Mouse (Mus musculus): ENCODE measurements around the gene Acsl5. TPM values are rescaled to one million over a fixed set of nuclear protein-coding genes. Genes with fewer than 3 reads are reported as not detected.

Gene Acsl5
- total and polyA plus RNA-seq, 3 experiments, result 21.8 to 111 (median 30.1) TPM

DNA sequence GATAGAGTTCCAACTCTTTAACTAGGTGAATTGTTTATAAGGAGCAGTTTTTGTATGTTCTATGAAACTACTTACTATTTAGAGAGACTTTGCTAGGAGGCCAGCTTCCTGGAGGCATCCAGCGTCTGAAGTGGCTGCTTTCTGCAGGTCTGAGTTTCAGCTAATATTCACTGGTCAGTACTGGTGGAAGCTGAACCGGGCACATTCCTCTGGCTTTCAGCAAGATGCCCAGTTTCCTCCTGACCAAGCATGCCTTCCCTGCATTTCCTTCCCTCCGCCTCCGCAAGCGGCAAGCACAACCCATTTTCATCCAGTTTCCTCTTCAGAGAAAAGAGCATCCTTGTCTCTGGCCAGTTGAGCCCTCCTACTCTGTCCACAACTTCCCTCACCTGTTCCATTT, 17.3 kb downstream of the Acsl5 start:
- ATAC-seq (ENCODE audit: extremely low read depth, insufficient number of reproducible peaks, low FRiP score, poor library complexity, severe bottlenecking), result no peak
- no peak for DNase-seq (ENCODE audit: low spot score)
- H3K4me3 ChIP-seq (ENCODE audit: low read depth, low read length), result no peak overlapping the region
- TF ChIP-seq POLR2AphosphoS5 (IDR thresholded peaks at IDR 0.05; ENCODE audit: insufficient replicate concordance, low read depth, low read length) (no peak), GATA1 (IDR thresholded peaks at IDR 0.05; ENCODE audit: borderline replicate concordance, low read length) (no peak), GATA2 (IDR thresholded peaks at IDR 0.05; ENCODE audit: borderline replicate concordance, low read depth, low read length) (no peak), CTCF (IDR thresholded peaks at IDR 0.05; ENCODE audit: low read depth, low read length) (no peak), TAL1 (conservative IDR thresholded peaks at IDR 0.05; ENCODE audit: low read depth, low read length) (no peak)
- H3K9me3 ChIP-seq (replicated peaks), result no peaks in the 10 kb centered on the region
- H3K4me1 ChIP-seq (ENCODE audit: insufficient read depth, low read depth, low read length), result peaks cover 17% of the 10 kb centered on the region
- peaks cover 89% of the 10 kb centered on the region for H3K36me3 ChIP-seq (replicated peaks)
- no peaks in the 10 kb centered on the region for H3K27me3 ChIP-seq (ENCODE audit: insufficient read depth, low read length)

DNA sequence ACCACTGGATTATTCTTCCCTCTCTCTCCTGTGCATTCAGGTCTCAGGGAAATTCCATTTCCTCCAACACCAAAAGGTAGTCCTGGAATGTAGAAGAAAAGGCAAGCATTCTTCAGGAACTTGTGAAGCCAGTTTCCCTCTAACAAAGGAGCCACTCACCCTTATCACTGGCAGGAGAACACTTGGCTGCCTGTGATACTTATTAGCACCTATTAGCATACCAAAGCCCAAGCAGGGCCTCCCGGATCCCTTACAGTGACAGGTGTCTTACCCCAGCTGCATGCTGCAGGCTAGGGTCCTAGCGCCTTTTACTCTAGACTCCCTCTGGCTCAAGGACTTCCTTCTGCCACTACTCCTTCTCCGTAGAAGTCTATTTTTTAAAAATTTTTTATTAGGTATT, 19.7 kb downstream of the Acsl5 start:
- ATAC-seq (ENCODE audit: extremely low read depth, insufficient number of reproducible peaks, low FRiP score, poor library complexity, severe bottlenecking), result no peak
- Histone ChIP-seq H3K9me3 (replicated peaks) (no peaks in the 10 kb centered on the region), H3K4me3 (ENCODE audit: low read depth, low read length) (no peak overlapping the region), H3K4me1 (ENCODE audit: insufficient read depth, low read depth, low read length) (0 out of 2 replicates have a peak, but pooled peaks cover 3% of the 10 kb centered on the region), H3K36me3 (replicated peaks) (peaks cover 91% of the 10 kb centered on the region), H3K27me3 (ENCODE audit: insufficient read depth, low read length) (no peaks in the 10 kb centered on the region)
- TF ChIP-seq TAL1 (conservative IDR thresholded peaks at IDR 0.05; ENCODE audit: low read depth, low read length) (no peak), CTCF (IDR thresholded peaks at IDR 0.05; ENCODE audit: low read depth, low read length) (no peak), GATA1 (IDR thresholded peaks at IDR 0.05; ENCODE audit: borderline replicate concordance, low read length) (no peak), POLR2AphosphoS5 (IDR thresholded peaks at IDR 0.05; ENCODE audit: insufficient replicate concordance, low read depth, low read length) (no peak), GATA2 (IDR thresholded peaks at IDR 0.05; ENCODE audit: borderline replicate concordance, low read depth, low read length) (no peak)
- no peak for DNase-seq (ENCODE audit: low spot score)

DNA sequence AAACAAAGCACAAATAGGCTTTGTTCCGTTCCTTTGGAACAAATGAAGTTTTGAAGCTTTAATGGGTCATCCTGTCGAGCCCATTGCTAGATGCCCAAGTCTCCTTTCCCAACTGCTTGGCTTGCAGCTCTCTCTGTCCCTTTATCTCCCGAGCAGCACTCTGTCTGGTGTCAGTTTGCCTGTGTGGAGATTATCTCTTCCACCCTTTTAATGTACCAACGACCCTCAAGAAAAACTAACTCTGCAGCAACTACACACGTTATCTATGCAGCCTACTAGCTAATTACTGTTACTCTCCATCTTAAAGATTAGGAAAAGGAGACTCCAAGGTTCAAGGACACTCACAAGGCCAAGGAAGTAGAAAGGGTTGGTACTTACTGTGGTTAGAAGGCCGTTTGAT, 21.6 kb downstream of the Acsl5 start:
- no peak for DNase-seq (ENCODE audit: low spot score)
- H3K9me3 ChIP-seq (replicated peaks), result no peaks in the 10 kb centered on the region
- TF ChIP-seq GATA1 (IDR thresholded peaks at IDR 0.05; ENCODE audit: borderline replicate concordance, low read length) (no peak), POLR2AphosphoS5 (IDR thresholded peaks at IDR 0.05; ENCODE audit: insufficient replicate concordance, low read depth, low read length) (no peak), GATA2 (IDR thresholded peaks at IDR 0.05; ENCODE audit: borderline replicate concordance, low read depth, low read length) (no peak), CTCF (IDR thresholded peaks at IDR 0.05; ENCODE audit: low read depth, low read length) (no peak), TAL1 (conservative IDR thresholded peaks at IDR 0.05; ENCODE audit: low read depth, low read length) (no peak)
- H3K27me3 ChIP-seq (ENCODE audit: insufficient read depth, low read length), result no peaks in the 10 kb centered on the region
- H3K4me1 ChIP-seq (ENCODE audit: insufficient read depth, low read depth, low read length), result 0 out of 2 replicates have a peak, but pooled peaks cover 3% of the 10 kb centered on the region
- H3K36me3 ChIP-seq (replicated peaks), result peaks cover 88% of the 10 kb centered on the region
- no peak overlapping the region for H3K4me3 ChIP-seq (ENCODE audit: low read depth, low read length)
- no peak for ATAC-seq (ENCODE audit: extremely low read depth, insufficient number of reproducible peaks, low FRiP score, poor library complexity, severe bottlenecking)

DNA sequence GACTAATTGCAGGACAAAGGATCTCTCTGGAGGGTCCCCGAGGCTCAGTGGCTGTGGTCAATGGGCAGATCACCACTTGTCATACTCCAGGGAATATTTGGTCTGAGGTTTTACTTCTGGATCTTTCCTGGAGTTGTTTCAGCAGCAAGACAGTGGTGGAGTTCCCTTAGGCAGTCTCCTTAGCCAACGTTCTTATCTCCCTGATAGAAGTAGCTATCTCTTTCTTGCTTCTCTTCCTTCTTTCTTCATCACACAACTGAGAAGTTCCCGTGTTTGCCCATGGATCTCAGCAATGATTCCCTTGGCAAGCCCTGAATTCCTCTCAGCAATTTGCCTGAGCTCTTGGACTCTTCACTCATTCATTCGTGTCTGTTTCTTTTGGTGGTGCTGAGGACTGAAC, 24.4 kb downstream of the Acsl5 start:
- Histone ChIP-seq H3K4me1 (ENCODE audit: insufficient read depth, low read depth, low read length) (0 out of 2 replicates have a peak, but pooled peaks cover 3% of the 10 kb centered on the region), H3K9me3 (replicated peaks) (no peaks in the 10 kb centered on the region), H3K27me3 (ENCODE audit: insufficient read depth, low read length) (no peaks in the 10 kb centered on the region), H3K36me3 (replicated peaks) (peaks cover 87% of the 10 kb centered on the region), H3K4me3 (ENCODE audit: low read depth, low read length) (no peak overlapping the region)
- TF ChIP-seq TAL1 (conservative IDR thresholded peaks at IDR 0.05; ENCODE audit: low read depth, low read length) (no peak), CTCF (IDR thresholded peaks at IDR 0.05; ENCODE audit: low read depth, low read length) (no peak), GATA1 (IDR thresholded peaks at IDR 0.05; ENCODE audit: borderline replicate concordance, low read length) (no peak), POLR2AphosphoS5 (IDR thresholded peaks at IDR 0.05; ENCODE audit: insufficient replicate concordance, low read depth, low read length) (no peak), GATA2 (IDR thresholded peaks at IDR 0.05; ENCODE audit: borderline replicate concordance, low read depth, low read length) (no peak)
- ATAC-seq (ENCODE audit: extremely low read depth, insufficient number of reproducible peaks, low FRiP score, poor library complexity, severe bottlenecking) (no peak), DNase-seq (ENCODE audit: low spot score) (no peak)

DNA sequence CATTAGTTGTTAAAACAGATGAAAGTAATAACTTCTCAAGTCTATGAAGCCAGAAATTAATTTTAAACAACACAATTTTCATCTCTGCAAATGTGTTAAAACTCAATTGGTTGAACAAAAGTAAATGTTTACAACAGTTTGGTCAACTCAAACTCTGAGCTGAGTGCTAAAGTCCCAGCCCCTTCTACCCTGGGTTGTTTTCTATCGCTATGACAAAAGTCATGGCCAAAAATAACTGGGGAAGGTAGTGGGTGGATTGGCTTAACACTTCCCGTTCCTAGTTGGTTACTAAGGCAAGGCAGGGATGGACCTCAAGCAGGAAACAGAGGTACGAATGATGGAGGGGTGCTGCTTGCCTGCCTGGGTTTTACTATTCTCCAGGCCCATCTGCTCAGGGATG, 25.0 kb downstream of the Acsl5 start:
- TF ChIP-seq CTCF (IDR thresholded peaks at IDR 0.05; ENCODE audit: low read depth, low read length) (no peak), POLR2AphosphoS5 (IDR thresholded peaks at IDR 0.05; ENCODE audit: insufficient replicate concordance, low read depth, low read length) (no peak), GATA1 (IDR thresholded peaks at IDR 0.05; ENCODE audit: borderline replicate concordance, low read length) (no peak), GATA2 (IDR thresholded peaks at IDR 0.05; ENCODE audit: borderline replicate concordance, low read depth, low read length) (no peak), TAL1 (conservative IDR thresholded peaks at IDR 0.05; ENCODE audit: low read depth, low read length) (no peak)
- Histone ChIP-seq H3K9me3 (replicated peaks) (no peaks in the 10 kb centered on the region), H3K36me3 (replicated peaks) (peaks cover 88% of the 10 kb centered on the region), H3K4me1 (ENCODE audit: insufficient read depth, low read depth, low read length) (0 out of 2 replicates have a peak, but pooled peaks cover 3% of the 10 kb centered on the region), H3K27me3 (ENCODE audit: insufficient read depth, low read length) (no peaks in the 10 kb centered on the region), H3K4me3 (ENCODE audit: low read depth, low read length) (no peak overlapping the region)
- DNase-seq (ENCODE audit: low spot score) (no peak), ATAC-seq (ENCODE audit: extremely low read depth, insufficient number of reproducible peaks, low FRiP score, poor library complexity, severe bottlenecking) (no peak)

DNA sequence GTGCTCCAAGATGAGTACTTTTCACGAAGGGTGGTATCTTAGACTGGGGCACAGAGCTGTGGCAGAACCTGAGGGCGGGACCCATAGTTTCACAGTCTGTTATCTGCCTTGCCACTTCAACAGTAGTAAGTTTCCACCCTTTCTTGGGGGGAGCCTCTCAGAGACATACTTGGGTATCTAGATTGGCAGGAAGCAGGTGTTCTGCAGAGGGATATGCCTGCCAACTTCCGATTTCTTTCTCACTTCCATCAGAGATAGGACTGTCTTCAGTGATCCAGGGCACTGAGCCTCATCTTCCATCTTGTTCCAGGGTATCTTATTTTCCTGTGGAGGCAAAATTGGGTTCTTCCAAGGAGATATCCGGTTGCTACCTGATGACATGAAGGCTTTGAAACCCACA, 32.4 kb downstream of the Acsl5 start:
- Histone ChIP-seq H3K4me1 (ENCODE audit: insufficient read depth, low read depth, low read length) (no peaks in the 10 kb centered on the region), H3K27me3 (ENCODE audit: insufficient read depth, low read length) (no peaks in the 10 kb centered on the region), H3K36me3 (replicated peaks) (peaks cover 94% of the 10 kb centered on the region), H3K9me3 (replicated peaks) (no peaks in the 10 kb centered on the region), H3K4me3 (ENCODE audit: low read depth, low read length) (no peak overlapping the region)
- TF ChIP-seq POLR2AphosphoS5 (IDR thresholded peaks at IDR 0.05; ENCODE audit: insufficient replicate concordance, low read depth, low read length) (no peak), TAL1 (conservative IDR thresholded peaks at IDR 0.05; ENCODE audit: low read depth, low read length) (no peak), GATA2 (IDR thresholded peaks at IDR 0.05; ENCODE audit: borderline replicate concordance, low read depth, low read length) (no peak), CTCF (IDR thresholded peaks at IDR 0.05; ENCODE audit: low read depth, low read length) (no peak), GATA1 (IDR thresholded peaks at IDR 0.05; ENCODE audit: borderline replicate concordance, low read length) (no peak)
- DNase-seq (ENCODE audit: low spot score) (no peak), ATAC-seq (ENCODE audit: extremely low read depth, insufficient number of reproducible peaks, low FRiP score, poor library complexity, severe bottlenecking) (no peak)
